Mouse (Mus musculus) liver, adult 2 months (tissue): Measurements from ENCODE around the gene Cttnbp2nl. TPM values are rescaled to one million over a fixed set of nuclear protein-coding genes. Genes with fewer than 3 reads are reported as not detected.

Experiments
- DNase-seq: peaks from one replicate; pipeline ENCODE4 v3.0.0-alpha.2; 2011; ENCODE audit warnings: low read depth, low spot score; ENCODE audit errors: extremely low read depth
- H3K27ac ChIP-seq: fragments of 200-500 bp; replicated peaks from 2 replicates; pipeline ENCODE4 v1.5.1; 2012; ENCODE audit warnings: low read depth, mild to moderate bottlenecking, control low read depth, inconsistent platforms, low read length; ENCODE audit not compliant: insufficient read depth
- H3K27me3 ChIP-seq: fragments of 200-500 bp; 2 replicates; pipeline ENCODE4 v1.6.1; 2012; ENCODE audit warnings: mild to moderate bottlenecking, moderate library complexity, low read length, inconsistent platforms; ENCODE audit not compliant: control insufficient read depth, insufficient read depth
- H3K36me3 ChIP-seq: fragments of 200-500 bp; 2 replicates; pipeline ENCODE4 v1.6.1; 2012; ENCODE audit warnings: low read length, inconsistent platforms; ENCODE audit not compliant: control insufficient read depth, insufficient read depth
- H3K4me1 ChIP-seq: fragments of 200-500 bp; 2 replicates; pipeline ENCODE4 v1.6.1; 2011; ENCODE audit warnings: low read length; ENCODE audit not compliant: control insufficient read depth, insufficient read depth
- H3K4me3 ChIP-seq: fragments of 200-500 bp; 2 replicates; pipeline ENCODE4 v1.5.1; 2011; ENCODE audit warnings: low read depth, mild to moderate bottlenecking, control low read depth, low read length, moderate library complexity; ENCODE audit not compliant: insufficient read depth
- H3K79me2 ChIP-seq: fragments of 200-500 bp; 2 replicates; pipeline ENCODE4 v1.6.1; 2012; ENCODE audit warnings: inconsistent platforms, mild to moderate bottlenecking, low read length, moderate library complexity; ENCODE audit not compliant: control insufficient read depth, insufficient read depth
- H3K9ac ChIP-seq: fragments of 200-500 bp; 2 replicates; pipeline ENCODE4 v1.6.1; 2012; ENCODE audit warnings: low read depth, mild to moderate bottlenecking, control low read depth, inconsistent platforms, low read length
- CTCF ChIP-seq: fragments of 200-500 bp; IDR thresholded peaks from 2 replicates; pipeline ENCODE4 v1.5.1; 2011; ENCODE audit warnings: low read depth, low read length, control low read depth
- POLR2A ChIP-seq: fragments of 200-500 bp; IDR thresholded peaks from 2 replicates; pipeline ENCODE4 v1.6.1; 2011; ENCODE audit warnings: low read length, control low read depth; ENCODE audit not compliant: insufficient read depth; ENCODE audit errors: extremely low read depth
- WGBS: fragments of 180-500 bp; shearing (Covaris S2); methylation state at CpG from one replicate; pipeline ENCODE4 v1.1.7; 2018; 5-methylcytosine and 5-hydroxymethylcytosine counted together
- polyA plus RNA-seq: library from polyadenylated mRNA; depleted of rRNA; stranded (reverse); fragments of >200 nt; gene quantifications from 2 replicates; pipeline ENCODE4 v1.2.3, GENCODE M21; 2012
- total RNA-seq: library from RNA; depleted of rRNA; stranded (reverse); fragments of >200 nt; gene quantifications from 2 replicates; pipeline ENCODE4 v1.2.3, GENCODE M21; 2014

Cttnbp2nl gene
- total and polyA plus RNA-seq, 2 experiments, result 0.54 to 1.8 TPM

- no peak overlapping the region for H3K9ac ChIP-seq
- no peaks in the 10 kb centered on the region for H3K36me3 ChIP-seq
- no peak for TF ChIP-seq CTCF
- no peak for TF ChIP-seq POLR2A
- H3K4me1 ChIP-seq, result peaks cover 5% of the 10 kb centered on the region; the same call in 1 of the 2 replicates
- H3K4me3 ChIP-seq, result no peak overlapping the region
- peaks cover 19% of the 10 kb centered on the region for H3K27me3 ChIP-seq
- WGBS, result 83% methylated on average over 8 of the region's 8 CpGs
- H3K79me2 ChIP-seq, result no peaks in the 10 kb centered on the region
- H3K27ac ChIP-seq, result no peak overlapping the region
- DNase-seq, result no peak
Measured at GRCm38 (mm10) chr3:104965070-104965855, 87.7 kb downstream of the Cttnbp2nl start.

- Histone ChIP-seq H3K9ac (no peak overlapping the region), H3K36me3 (no peaks in the 10 kb centered on the region), H3K27ac (no peak overlapping the region), H3K4me1 (peaks cover 5% of the 10 kb centered on the region; the same call in 1 of the 2 replicates), H3K79me2 (no peaks in the 10 kb centered on the region), H3K4me3 (no peak overlapping the region), H3K27me3 (peaks cover 19% of the 10 kb centered on the region)
- TF ChIP-seq POLR2A (no peak), CTCF (no peak)
- DNase-seq, result no peak
- 41% methylated on average over 12 of the region's 13 CpGs for WGBS
Measured at GRCm38 (mm10) chr3:104963331-104964276, 89.3 kb downstream of the Cttnbp2nl start.

- no peak overlapping the region for H3K4me3 ChIP-seq
- H3K27ac ChIP-seq, result no peak overlapping the region
- no peaks in the 10 kb centered on the region for H3K36me3 ChIP-seq
- 9% methylated on average over 5 of the region's 5 CpGs for WGBS
- no peaks in the 10 kb centered on the region for H3K79me2 ChIP-seq
- no peak for TF ChIP-seq CTCF
- TF ChIP-seq POLR2A, result no peak
- no peak overlapping the region for H3K9ac ChIP-seq
- H3K4me1 ChIP-seq, result peaks cover 2% of the 10 kb centered on the region; the same call in 1 of the 2 replicates
- DNase-seq, result no peak
- peaks cover 19% of the 10 kb centered on the region for H3K27me3 ChIP-seq
Measured at GRCm38 (mm10) chr3:104962866-104963265, 90.1 kb downstream of the Cttnbp2nl start.

- DNase-seq, result no peak
- TF ChIP-seq POLR2A, result no peak
- no peak for TF ChIP-seq CTCF
- Histone ChIP-seq H3K36me3 (no peaks in the 10 kb centered on the region), H3K79me2 (no peaks in the 10 kb centered on the region), H3K27ac (no peak overlapping the region), H3K4me1 (peaks cover 2% of the 10 kb centered on the region; the same call in 1 of the 2 replicates), H3K27me3 (peaks cover 16% of the 10 kb centered on the region), H3K4me3 (peak overlapping the region; percentile 45; the same call in 1 of the 2 replicates), H3K9ac (no peak overlapping the region)
- 2% methylated on average over 31 of the region's 31 CpGs for WGBS
Measured at GRCm38 (mm10) chr3:104962141-104962611, 90.8 kb downstream of the Cttnbp2nl start.

GRCm38 (mm10) chr3:104961066-104962059 lies 91.6 kb downstream of the Cttnbp2nl start, which contains the start of gene Wnt2b:
Gene Wnt2b (minus strand): TSS chr3:104961921.
- Histone ChIP-seq H3K9ac (peak within 1 kb of the TSS; percentile 30; the same call in 1 of the 2 replicates), H3K27ac (no peak within 1 kb of the TSS), H3K4me1 (peaks cover 2% of the 10 kb centered on the region; the same call in 1 of the 2 replicates), H3K27me3 (peaks cover 16% of the 10 kb centered on the region), H3K36me3 (no peaks in the 10 kb centered on the region), H3K4me3 (peak within 1 kb of the TSS; percentile 45; the same call in 1 of the 2 replicates), H3K79me2 (no peaks in the 10 kb centered on the region)
- no peak for DNase-seq
- TF ChIP-seq POLR2A (no peak), CTCF (no peak)
- WGBS, result 4% methylated on average over 64 of the region's 87 CpGs
